Mouse (Mus musculus): ENCODE measurements around the gene Kin.

Gene Kin

GRCm38 (mm10) chr2:10101180-10101579, 20.8 kb downstream of the Kin start:
- intact Hi-C loops (cut with DNase I): loop anchor here (1.0 to 5.0 kb wide), 2 partner anchors 41 to 187 kb away; no protein-coding TSS in a partner anchor

- intact Hi-C loops (cut with DNase I): no loop called here
Observed at GRCm38 (mm10) chr2:10108535-10109189, 28.3 kb downstream of the Kin start.

GRCm38 (mm10) chr2:10118751-10119150, 38.4 kb downstream of the Kin start:
- intact Hi-C loops (cut with DNase I): no loop called here

DNA sequence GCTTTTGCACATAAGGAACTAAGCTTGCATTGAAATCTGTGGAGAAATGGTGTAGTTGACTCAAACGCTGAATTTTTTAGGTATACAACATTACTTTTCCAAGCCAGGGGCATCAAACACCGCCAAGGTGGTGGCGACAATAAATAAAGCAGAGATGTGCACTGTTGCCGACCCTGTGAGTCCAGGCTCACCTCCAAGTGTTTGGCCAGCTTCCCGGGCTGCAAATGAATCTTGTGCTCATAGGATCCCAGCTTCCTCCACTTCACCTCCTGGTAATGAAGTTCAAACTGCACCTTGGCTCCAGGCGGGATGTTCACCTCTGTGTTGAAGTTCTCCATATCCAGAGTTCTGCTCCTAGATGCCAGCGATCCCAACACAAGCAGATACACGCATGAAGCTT, 38.9 kb downstream of the Kin start:
- intact Hi-C loops (cut with DNase I): no loop called here

DNA sequence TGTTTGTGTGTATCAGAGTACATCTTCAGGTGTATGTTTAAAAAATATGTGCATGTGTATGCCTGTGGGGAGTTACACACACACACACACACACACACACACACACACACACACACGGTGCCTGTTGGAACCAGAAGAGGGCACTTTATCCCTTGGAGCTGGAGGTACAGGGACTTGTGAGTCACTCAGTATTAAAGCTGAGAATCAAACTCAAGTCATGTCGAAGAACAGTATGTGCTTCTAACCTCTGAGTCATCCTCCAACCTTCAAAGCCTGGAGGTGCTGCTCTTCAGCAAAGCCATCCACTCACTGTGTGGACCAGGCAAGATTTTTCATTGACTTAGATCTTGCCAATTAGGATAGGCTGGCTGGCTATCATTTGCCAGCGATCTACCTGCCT, 41.4 kb downstream of the Kin start:
- intact Hi-C loops (cut with DNase I): no loop called here

GRCm38 (mm10) chr2:10126122-10126521, 45.7 kb downstream of the Kin start:
- intact Hi-C loops (cut with DNase I): no loop called here

GRCm38 (mm10) chr2:10127471-10127870, 47.1 kb downstream of the Kin start:
- intact Hi-C loops (cut with DNase I): no loop called here

DNA sequence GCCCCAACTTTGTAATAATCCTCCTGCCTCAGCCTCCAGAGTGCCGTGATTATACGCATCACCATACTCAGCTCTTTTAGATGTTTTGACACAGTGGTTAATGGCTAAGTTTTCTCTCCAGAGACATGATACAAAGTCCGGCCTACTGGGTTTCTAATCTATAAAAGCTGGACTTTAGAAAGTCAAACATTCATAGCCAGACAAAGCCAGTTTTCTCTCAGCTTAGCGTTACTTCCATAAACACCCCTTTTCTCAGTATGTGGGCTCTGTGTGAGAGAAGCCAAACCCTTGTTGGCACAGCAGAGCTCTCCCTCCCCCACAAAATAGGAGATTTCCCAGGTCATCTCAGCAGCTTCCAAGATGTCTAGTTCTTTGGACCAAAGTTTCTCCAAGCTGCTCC, 48.2 kb downstream of the Kin start:
- intact Hi-C loops (cut with DNase I): no loop called here

GRCm38 (mm10) chr2:10130341-10130990, 50.1 kb downstream of the Kin start:
- intact Hi-C loops (cut with DNase I): no loop called here

- intact Hi-C loops (cut with DNase I): no loop called here
Observed at GRCm38 (mm10) chr2:10131296-10131695, 50.9 kb downstream of the Kin start, which contains the start of gene Itih2. Gene Itih2 (minus strand): TSS chr2:10131396.

- intact Hi-C loops (cut with DNase I): no loop called here
Observed at GRCm38 (mm10) chr2:10132128-10132527, 51.7 kb downstream of the Kin start.

GRCm38 (mm10) chr2:10133941-10134340, 53.5 kb downstream of the Kin start:
- intact Hi-C loops (cut with DNase I): no loop called here

DNA sequence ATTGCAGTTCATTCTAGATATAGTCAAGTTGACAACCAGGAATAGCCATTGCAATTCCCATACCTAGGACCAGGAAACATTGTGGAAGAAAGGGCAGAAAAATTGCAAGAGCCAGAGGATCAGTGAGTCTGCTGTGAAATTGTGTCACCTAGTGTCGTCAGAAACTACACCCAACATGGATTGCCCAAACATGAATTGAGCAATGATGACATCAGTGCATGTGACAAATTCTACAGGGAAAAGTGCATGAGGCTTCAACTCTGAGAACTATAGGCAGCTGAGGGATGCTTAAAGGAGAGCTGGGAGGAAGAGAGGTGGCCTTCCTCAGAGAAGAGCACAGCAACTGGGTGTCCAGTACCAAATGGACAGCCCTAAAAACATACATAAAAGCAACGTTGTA, 56.9 kb downstream of the Kin start:
- intact Hi-C loops (cut with DNase I): no loop called here

- intact Hi-C loops (cut with DNase I): loop anchor here (5.0 kb wide), 1 partner anchor 38 kb away; no protein-coding TSS in a partner anchor
Observed at GRCm38 (mm10) chr2:10140456-10140855, 60.1 kb downstream of the Kin start.

Measured in adrenal gland (tissue).